Mouse (Mus musculus): ENCODE measurements around the gene Clk4.

Gene Clk4

DNA sequence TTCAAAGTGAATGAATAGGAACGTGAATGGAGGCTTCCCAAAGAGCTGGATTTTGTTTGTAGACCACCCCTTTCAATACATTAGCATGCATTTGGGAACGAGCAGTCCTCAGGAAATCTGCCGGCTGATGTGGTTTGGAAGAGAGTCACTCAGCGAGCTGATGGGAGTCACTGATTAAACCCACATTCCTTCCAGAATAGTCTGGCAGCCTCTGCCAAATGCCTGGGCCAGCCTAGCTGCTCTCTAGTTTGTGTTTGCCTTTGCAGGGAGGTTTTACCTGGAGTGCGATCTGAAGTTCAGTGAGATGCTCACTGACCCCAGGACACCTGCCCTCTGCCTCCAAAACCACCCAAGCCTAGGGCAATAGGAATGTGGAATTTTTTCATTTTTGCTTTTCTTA, 46.8 kb downstream of the Clk4 start:
- DNase-seq (ENCODE audit: low spot score in 2 of 2) = no peak

DNA sequence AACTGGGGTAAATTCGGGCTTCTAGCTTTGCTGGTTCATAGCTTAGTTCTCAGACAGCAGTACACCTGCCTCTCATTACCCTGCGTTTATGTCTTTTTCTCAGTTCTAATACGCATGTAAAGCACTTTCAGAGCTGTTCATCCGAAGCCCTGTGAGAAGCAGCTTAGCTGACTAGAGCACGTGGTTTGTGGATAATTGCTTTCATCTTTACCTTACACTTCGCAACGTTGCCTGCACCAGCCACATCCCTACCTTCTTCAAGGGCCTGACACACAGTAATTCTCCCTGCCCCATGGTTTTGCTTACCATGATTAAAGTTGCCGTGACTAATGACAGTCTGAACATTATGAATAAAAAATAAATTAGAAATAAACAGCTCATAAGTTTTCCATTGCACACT, 50.3 kb downstream of the Clk4 start:
- no peak for DNase-seq (ENCODE audit: low spot score in 2 of 2)

DNA sequence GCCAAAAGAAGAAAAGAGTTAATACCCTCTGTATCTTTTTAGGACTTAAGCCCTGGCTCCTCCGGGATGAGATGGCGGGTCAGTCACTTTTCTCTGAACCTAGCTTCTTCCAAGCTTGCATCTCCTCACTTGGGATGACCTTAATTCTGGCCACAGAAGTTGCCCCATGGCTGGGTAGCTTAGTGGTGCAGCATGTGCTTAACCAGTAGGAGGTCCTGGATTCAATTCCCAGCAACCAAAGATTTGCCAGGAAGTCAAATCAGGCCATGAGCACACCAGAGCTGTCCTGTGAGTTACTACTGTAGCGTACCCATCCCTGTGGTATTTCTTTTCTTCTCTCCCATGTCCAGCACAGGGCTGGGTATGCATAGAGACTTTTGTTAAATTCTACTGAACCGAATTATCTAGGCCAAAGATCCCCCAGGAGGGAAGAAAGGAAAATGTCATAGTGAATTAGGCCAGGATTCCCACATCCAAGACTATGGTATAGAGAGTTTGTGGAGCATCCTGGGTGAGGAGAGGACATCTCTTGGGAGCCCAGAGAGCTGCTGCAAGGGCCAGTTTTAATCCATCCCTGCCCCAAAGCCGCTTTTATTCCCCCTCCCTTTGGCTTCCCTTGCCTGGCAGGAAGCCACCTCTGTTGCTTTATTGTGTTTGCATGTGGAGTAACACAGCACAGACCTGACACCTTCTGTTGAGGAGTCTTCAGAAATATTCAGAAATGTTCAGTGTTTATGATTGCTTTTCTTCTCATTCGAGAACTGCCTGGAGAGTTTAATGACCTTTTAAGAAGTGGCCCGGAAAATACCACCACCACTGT, 54.7 kb downstream of the Clk4 start:
- DNase-seq (ENCODE audit: low spot score in 2 of 2) = no peak

DNA sequence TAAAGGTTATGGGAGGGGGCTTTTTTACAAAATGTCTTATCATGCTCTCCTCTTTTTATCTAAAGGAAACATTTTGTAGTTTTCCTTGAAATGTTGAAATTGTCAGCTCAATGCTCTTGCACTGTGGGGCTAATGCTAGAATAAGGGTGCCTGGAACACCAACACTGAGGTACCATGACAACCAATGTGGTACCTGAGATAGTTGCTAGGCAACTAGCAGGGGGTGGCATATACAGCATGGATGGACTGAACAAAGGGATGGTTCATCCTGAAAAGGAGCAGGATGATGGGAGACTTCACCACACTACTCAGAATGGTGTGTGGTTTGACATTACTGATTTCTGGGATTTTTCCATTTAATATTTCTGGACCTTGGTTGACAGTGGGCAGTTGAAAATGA, 59.1 kb downstream of the Clk4 start:
- no peak for DNase-seq (ENCODE audit: low spot score in 2 of 2)

DNA sequence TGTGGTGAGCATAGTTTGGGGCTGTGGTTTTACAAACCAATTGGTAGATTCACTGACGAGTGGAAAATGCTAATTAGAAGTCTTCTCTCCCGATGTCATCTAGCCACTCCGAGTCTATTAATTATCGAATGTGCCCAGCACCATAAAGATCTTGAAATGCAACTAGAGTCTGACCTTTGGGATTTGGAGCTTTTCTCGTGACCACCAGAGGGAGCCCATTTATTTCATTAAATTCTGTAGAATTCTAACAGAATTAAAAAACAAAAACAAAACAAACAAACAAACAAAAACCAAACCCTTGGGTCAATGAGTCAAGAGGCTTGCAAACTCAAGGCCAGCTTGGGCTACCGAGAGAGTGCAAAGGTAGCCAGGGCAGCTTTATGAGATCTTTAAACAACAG, 65.4 kb downstream of the Clk4 start:
- no peak for DNase-seq (ENCODE audit: low spot score in 2 of 2)

DNA sequence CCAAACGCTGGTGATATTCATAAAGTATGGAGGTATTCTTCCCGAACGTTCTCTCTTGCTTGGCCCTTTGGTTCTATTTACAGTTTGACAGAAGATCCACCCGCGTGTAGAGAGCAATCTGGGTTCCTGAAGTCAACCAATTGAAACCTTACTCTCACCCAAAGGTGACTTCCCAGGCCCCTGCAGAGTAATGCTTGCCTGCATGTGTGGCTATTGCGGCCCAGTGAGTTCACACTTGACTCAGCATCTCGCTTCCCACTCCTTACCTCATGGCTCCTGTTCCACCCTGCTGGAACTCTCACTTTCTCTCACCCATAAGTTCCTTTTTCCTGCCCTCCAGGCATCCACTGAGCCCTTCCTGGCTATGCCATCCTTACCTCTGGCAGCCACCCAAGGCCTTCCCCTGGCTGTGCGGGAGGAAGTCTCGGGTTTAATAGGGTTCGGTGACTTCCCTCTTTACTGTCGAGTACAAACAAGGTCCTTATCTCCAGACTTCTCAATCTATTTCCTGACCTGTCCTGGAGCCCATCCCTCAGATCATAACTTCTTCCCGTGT, 66.9 kb downstream of the Clk4 start:
- DNase-seq (ENCODE audit: low spot score in 2 of 2) = no peak

DNA sequence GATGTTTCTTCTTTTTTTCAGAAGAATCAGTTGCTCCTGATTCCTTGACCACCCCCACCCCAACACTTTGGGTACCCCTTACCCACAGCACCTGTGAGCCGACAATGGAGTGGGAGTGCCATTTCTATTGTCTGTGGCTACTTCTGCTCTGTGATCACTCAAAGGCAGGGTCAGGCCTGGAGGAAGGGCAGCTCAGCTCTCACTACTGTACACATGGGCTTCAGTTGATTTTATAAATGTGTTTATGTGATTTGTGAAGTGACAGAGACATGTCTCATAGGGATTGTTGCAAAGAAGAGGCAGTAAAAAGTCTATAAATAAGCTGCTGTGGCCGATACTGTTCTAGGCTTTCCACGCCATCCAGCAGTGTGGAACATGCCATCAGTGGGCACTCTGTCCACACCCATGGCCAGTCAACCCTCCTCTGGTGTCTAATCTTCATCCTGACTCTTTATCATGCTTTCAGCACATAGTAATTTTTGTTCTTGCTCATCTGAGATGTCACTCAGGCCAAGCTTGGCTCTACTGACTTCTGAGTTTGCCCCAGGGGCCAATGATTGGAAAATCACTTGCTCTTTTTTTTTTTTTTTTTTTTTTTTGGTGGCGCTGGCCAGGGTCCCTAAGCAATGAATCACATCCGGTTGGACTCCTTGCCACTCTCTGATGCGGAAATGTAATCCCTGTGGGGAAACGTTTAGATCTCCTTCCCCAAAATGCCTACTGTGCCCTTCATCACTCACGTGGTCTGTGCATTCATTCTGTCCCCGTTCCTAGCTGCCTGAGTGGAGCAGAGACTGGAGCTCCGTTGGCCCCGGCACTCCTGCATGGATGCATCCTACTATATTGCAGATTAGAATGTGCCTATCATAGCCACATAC, 68.5 kb downstream of the Clk4 start:
- DNase-seq (ENCODE audit: low spot score in 2 of 2) = no peak

Data from urinary bladder, adult 18-20 months (tissue).